Mouse (Mus musculus) E14TG2a.4 (cell line): Measurements from ENCODE around the gene Gm6763.
"Not testable (repeated sequence)": the region's sequence is repeated elsewhere in the genome, so short reads cannot be mapped to it uniquely, and the experiment has no call there.

ENCODE experiments used
- CTCF ChIP-seq: conservative IDR thresholded peaks from 2 replicates; pipeline ENCODE4 v1.5.1; 2014; ENCODE audit warnings: low read length
- NANOG ChIP-seq: IDR thresholded peaks from 2 replicates; pipeline ENCODE4 v1.6.1; 2014; ENCODE audit warnings: borderline replicate concordance, low read length, mixed read lengths

- not testable (repeated sequence) for TF ChIP-seq CTCF, NANOG
Observed at GRCm38 (mm10) chr10:104151197-104151596, at the start of gene Gm6763.
